Comparison of ENCODE assay signal across 23 mouse cellular contexts in genomic region chr14:43830385-43830784, GRCm38 (mm10). TPM values are rescaled to one million over a fixed set of nuclear protein-coding genes. Genes with fewer than 3 reads are reported as not detected.
DNase-seq lines count a peak whose midpoint lies in the region; ATAC-seq and TF ChIP-seq lines count a peak whose summit lies in the region.
"Not testable (repeated sequence)": the region's sequence is repeated elsewhere in the genome, so short reads cannot be mapped to it uniquely, and the experiment has no call there.
"Had no signal": no experiment of that assay in that cellular context is flagged by ENCODE, and none has a peak within 500 bp of the region (broad histone marks: within the 10 kb centered on the region; RNA-seq: fewer than 3 reads in every experiment).

No protein-coding gene starts in this region.

- not testable (repeated sequence) for H3K27me3 ChIP-seq in kidney, adult 2 months (replicated peaks; ENCODE audit: control insufficient read depth, insufficient read depth, low read length)

- H3K36me3 ChIP-seq in kidney, adult 2 months (ENCODE audit: control insufficient read depth, insufficient read depth, low read length): not testable (repeated sequence)

- WGBS in kidney, adult 2 months: 50% methylated on average over 1 of the region's 1 CpGs

- peak; percentile 97 for ATAC-seq in common myeloid progenitor, adult 5-6 weeks (replicated peaks; ENCODE audit: low read depth, poor library complexity, severe bottlenecking)
- peak; percentile 95 for ATAC-seq in megakaryocyte, adult 5-6 weeks (ENCODE audit: poor library complexity, severe bottlenecking)
- peak; percentile 87 for ATAC-seq in monocyte, adult 5-6 weeks (replicated peaks; ENCODE audit: insufficient number of reproducible peaks, low FRiP score, low TSS enrichment, poor library complexity, severe bottlenecking)

- not testable (repeated sequence) for TF ChIP-seq CTCF in kidney, adult 2 months (conservative IDR thresholded peaks at IDR 0.05; ENCODE audit: insufficient read depth, insufficient read length, low read depth, low read length)

- TF ChIP-seq POLR2A in kidney, adult 2 months (IDR thresholded peaks at IDR 0.05; ENCODE audit: low read depth, low read length): not testable (repeated sequence)

- not testable (repeated sequence) for H3K4me3 ChIP-seq in kidney, adult 2 months (ENCODE audit: insufficient read depth, low read depth, low read length)

- not testable (repeated sequence) for H3K27ac ChIP-seq in kidney, adult 2 months (ENCODE audit: insufficient read depth, low read depth, low read length)

- not testable (repeated sequence) for H3K4me1 ChIP-seq in kidney, adult 2 months (ENCODE audit: control insufficient read depth, insufficient read depth, low read length)

- DNase-seq in heart, adult 11 months: peak; percentile 90
- DNase-seq in kidney, adult 2 months: peak; percentile 1
- DNase-seq in spleen, postnatal 36 days (ENCODE audit: low spot score in 2 of 2): peak; percentile 1 to 11

RNA-seq across cellular contexts. Expression of gene Ear1, which starts 44.9 kb away (rescaled TPM):
- 0.18 TPM in 1 of 2 replicates, not detected in the other for total RNA-seq in common myeloid progenitor, adult 5-6 weeks (2017)
- polyA plus RNA-seq in kidney, adult 2 months (2012; rRNA removed): not detected in 2 replicates
- 214 and 289 TPM in 2 replicates for total RNA-seq in megakaryocyte, adult 5-6 weeks (2015)
- 277 and 344 TPM in 2 replicates for total RNA-seq in megakaryocyte, adult 5-6 weeks (2017)
- total RNA-seq in monocyte, adult 5-6 weeks (2017): 4.8 to 10.8 TPM in 2 of 3 replicates, not detected in the other
- total RNA-seq: adrenal gland, adult 18-20 months; adrenal gland, adult 8-10 months; adrenal gland, postnatal 36 days had no signal
- polyA plus RNA-seq: activated CD4-positive, CD25-positive, alpha-beta regulatory T cell, adult 4 months; C2C12; cerebellum, adult 2 months; embryonic facial prominence, embryonic 11.5 days; embryonic facial prominence, embryonic 13.5 days; erythroblast, embryonic 14.5 days; forebrain, embryonic 10.5 days; forebrain, embryonic 12.5 days; forebrain, embryonic 14.5 days; forebrain, embryonic 16.5 days; G1E; Patski had no signal

RNA-seq across cellular contexts. Expression of gene Gm8180, which starts 45.8 kb away (rescaled TPM):
- not detected in 2 replicates for total RNA-seq in common myeloid progenitor, adult 5-6 weeks (2017)
- polyA plus RNA-seq in kidney, adult 2 months (2012; rRNA removed): not detected in 2 replicates
- not detected in 2 replicates for total RNA-seq in megakaryocyte, adult 5-6 weeks (2015)
- total RNA-seq in megakaryocyte, adult 5-6 weeks (2017): not detected in 2 replicates
- total RNA-seq in monocyte, adult 5-6 weeks (2017): not detected in 3 replicates
- total RNA-seq: adrenal gland, adult 18-20 months; adrenal gland, adult 8-10 months; adrenal gland, postnatal 14 days; adrenal gland, postnatal 36 days; G1E had no signal
- polyA plus RNA-seq: activated CD4-positive, CD25-positive, alpha-beta regulatory T cell, adult 4 months; C2C12; cerebellum, adult 2 months; embryonic facial prominence, embryonic 11.5 days; embryonic facial prominence, embryonic 13.5 days; embryonic facial prominence, embryonic 15.5 days; erythroblast, embryonic 14.5 days; forebrain, embryonic 10.5 days; forebrain, embryonic 12.5 days; forebrain, embryonic 14.5 days; forebrain, embryonic 16.5 days; G1E; Patski had no signal

Comparison
In these comparisons a context has a peak if more than half of its experiments do, and no peak if none do; other contexts are left out.
1. DNase-seq: peak in every context shown above with its lines; median percentile 90 in heart, adult 11 months; 6 in spleen, postnatal 36 days; 1 in kidney, adult 2 months.
2. RNA of gene Ear1, which starts 44.9 kb away (total RNA-seq): 214 to 344 TPM in megakaryocyte, adult 5-6 weeks; 4.8 to 10.8 TPM in monocyte, adult 5-6 weeks and 0.18 TPM in common myeloid progenitor, adult 5-6 weeks; every median in the first group is over 10 times any median in the second.
3. Peak in every context shown above with its lines, with median percentiles within 50 percentile points of each other: ATAC-seq.